Mouse (Mus musculus) forebrain, embryonic 14.5 days (tissue): ENCODE data around the gene Chn2. TPM values are rescaled to one million over a fixed set of nuclear protein-coding genes. Genes with fewer than 3 reads are reported as not detected.
A peak's percentile ranks its signal among the peaks of the same experiment; 100 is the strongest.

Experiments
- ATAC-seq: fragments of 200-750 bp; cut with Nextera tagmentation; 2 replicates; pipeline ENCODE4 v1.8.0; 2017; ENCODE audit warnings: mild to moderate bottlenecking, moderate library complexity
- DNase-seq: peaks from one replicate; pipeline ENCODE4 v3.0.0-alpha.2; 2015; ENCODE audit warnings: low spot score
- H3K27ac ChIP-seq: fragments of 300-500 bp; sonication (generic); 2 replicates; pipeline ENCODE4 v1.5.1; 2014; ENCODE audit warnings: low read depth, mild to moderate bottlenecking, control low read depth, low read length, moderate library complexity
- H3K27me3 ChIP-seq: fragments of 300-500 bp; sonication (generic); replicated peaks from 2 replicates; pipeline ENCODE4 v1.6.1; 2014; ENCODE audit warnings: low read length, control low read depth, mixed read lengths; ENCODE audit not compliant: control insufficient read depth, insufficient read depth
- H3K36me3 ChIP-seq: fragments of 300-500 bp; sonication (generic); 2 replicates; pipeline ENCODE4 v1.6.1; 2014; ENCODE audit warnings: low read length, control low read depth; ENCODE audit not compliant: control insufficient read depth, insufficient read depth
- H3K4me1 ChIP-seq: fragments of 300-500 bp; sonication (generic); 2 replicates; pipeline ENCODE4 v1.6.1; 2014; ENCODE audit warnings: antibody characterized with exemption, low read length, control low read depth; ENCODE audit not compliant: control insufficient read depth, insufficient read depth
- H3K4me2 ChIP-seq: fragments of 300-500 bp; sonication (generic); 2 replicates; pipeline ENCODE4 v1.6.1; 2014; ENCODE audit warnings: mild to moderate bottlenecking, control low read depth, low read length
- H3K4me3 ChIP-seq: fragments of 300-500 bp; sonication (generic); 2 replicates; pipeline ENCODE4 v1.5.1; 2014; ENCODE audit warnings: low read depth, low read length, control low read depth
- H3K9ac ChIP-seq: fragments of 300-500 bp; sonication (generic); 2 replicates; pipeline ENCODE4 v1.6.1; 2014; ENCODE audit warnings: mild to moderate bottlenecking, low read length, control low read depth, moderate library complexity
- H3K9me3 ChIP-seq: fragments of 300-500 bp; sonication (generic); replicated peaks from 2 replicates; pipeline ENCODE4 v1.6.1; 2016; ENCODE audit warnings: low read length, control low read depth, mixed read lengths; ENCODE audit not compliant: control insufficient read depth
- WGBS: fragments of 180-500 bp; shearing (Covaris S2); extraction: QIAGEN DNeasy Blood & Tissue Kit; methylation state at CpG from one replicate; pipeline ENCODE4 v1.1.7; 2014; 5-methylcytosine and 5-hydroxymethylcytosine counted together
- polyA plus RNA-seq: library from polyadenylated mRNA; unstranded; fragments of >200 nt; fragmentation: Nextera tagmentation; extraction: Ambion mirVana; gene quantifications from 2 replicates; pipeline ENCODE4 v1.2.1, GENCODE M21; 2014

Chn2 gene
- polyA plus RNA-seq, 1 experiment from 2014 or later: 45.9 TPM

- H3K36me3 ChIP-seq: no peaks in the 10 kb centered on the region
These were observed 3.8 kb upstream of the Chn2 start for GRCm38 (mm10) chr6:54035548-54035947.

DNA sequence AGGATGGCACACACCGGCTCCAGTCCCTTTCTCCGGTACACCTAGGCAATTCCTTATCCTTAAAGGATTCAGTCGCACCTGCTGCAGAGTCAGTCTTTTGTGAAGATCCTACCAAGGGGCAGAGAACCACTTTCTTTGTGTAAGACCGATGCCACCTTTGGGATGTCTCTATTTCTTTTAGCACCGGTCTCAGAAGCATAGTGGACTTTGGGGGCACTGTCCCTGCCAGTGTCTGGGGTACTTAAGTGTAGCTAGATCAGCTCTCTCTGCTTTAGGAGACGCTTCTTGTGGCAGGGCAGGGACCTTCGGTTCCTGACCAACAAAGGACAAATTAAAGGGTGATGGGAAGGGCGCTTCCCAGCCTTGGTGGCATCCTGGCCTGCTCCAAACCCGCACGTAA, 488 bp upstream of the Chn2 start:
- Histone ChIP-seq H3K4me2 (peak overlapping the region; percentile 81), H3K4me3 (peak overlapping the region; percentile 77), H3K27ac (peak overlapping the region; percentile 99), H3K4me1 (peaks cover 20% of the 10 kb centered on the region), H3K9ac (peak overlapping the region; percentile 98), H3K36me3 (no peaks in the 10 kb centered on the region), H3K27me3 (0 out of 2 replicates have a peak, but pooled peaks cover 2% of the 10 kb centered on the region), H3K9me3 (no peaks in the 10 kb centered on the region)
- ATAC-seq (no peak), DNase-seq (no peak)
- WGBS: 8% methylated on average over 10 of the region's 10 CpGs

More at GRCm38 (mm10) chr6:54035548-54035947, 3.8 kb upstream of the Chn2 start:
- H3K9me3 ChIP-seq: no peaks in the 10 kb centered on the region
- ATAC-seq (no peak), DNase-seq (no peak)
- H3K9ac ChIP-seq: no peak overlapping the region
- H3K4me1 ChIP-seq: peaks cover 10% of the 10 kb centered on the region
- no peak overlapping the region for H3K4me2 ChIP-seq
- H3K27me3 ChIP-seq: 0 out of 2 replicates have a peak, but pooled peaks cover 2% of the 10 kb centered on the region
- no peak overlapping the region for H3K4me3 ChIP-seq
- WGBS: 86% methylated on average over 3 of the region's 3 CpGs
- no peak overlapping the region for H3K27ac ChIP-seq

DNA sequence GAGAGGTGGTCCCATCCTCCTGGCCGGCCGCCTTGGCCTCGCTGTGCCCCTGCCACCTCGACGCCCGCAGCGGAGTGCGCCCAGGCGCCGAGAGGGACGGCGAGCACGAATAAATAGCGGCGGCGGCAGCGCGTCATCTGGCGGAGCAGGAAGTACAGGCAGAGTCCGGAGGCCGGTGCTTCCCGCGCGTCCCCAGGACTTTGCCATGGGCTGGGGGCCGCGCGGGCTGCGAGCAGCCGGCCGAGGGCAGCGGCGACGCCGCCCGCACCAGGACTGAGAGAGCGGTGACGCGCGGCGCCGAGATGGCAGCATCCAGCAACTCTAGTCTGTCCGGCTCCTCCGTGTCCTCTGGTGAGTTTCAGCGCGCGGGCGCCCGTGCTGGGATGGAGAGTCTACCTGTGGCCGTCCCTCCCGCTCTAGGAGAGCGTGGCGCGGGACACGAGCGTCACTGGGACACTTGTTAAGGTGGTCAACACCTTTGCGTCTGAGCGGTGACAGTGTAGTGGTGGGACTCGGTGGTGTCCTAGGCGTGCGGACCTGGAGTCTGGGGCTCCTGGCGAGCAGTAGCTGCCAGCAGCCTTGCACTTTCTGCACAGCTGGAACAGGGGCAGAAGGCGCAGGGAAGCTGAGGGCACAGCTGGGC, 572 bp downstream of the Chn2 start:
- peak overlapping the region; percentile 77 for H3K4me3 ChIP-seq
- DNase-seq: peak; percentile 80
- 0 out of 2 replicates have a peak, but pooled peaks cover 2% of the 10 kb centered on the region for H3K27me3 ChIP-seq
- under 1% methylated on average over 62 of the region's 62 CpGs for WGBS
- H3K9ac ChIP-seq: peak overlapping the region; percentile 98
- H3K36me3 ChIP-seq: no peaks in the 10 kb centered on the region
- H3K27ac ChIP-seq: peak overlapping the region; percentile 99
- ATAC-seq: peak; percentile 74
- peak overlapping the region; percentile 81 for H3K4me2 ChIP-seq
- H3K9me3 ChIP-seq: no peaks in the 10 kb centered on the region
- peaks cover 16% of the 10 kb centered on the region for H3K4me1 ChIP-seq

- 12% methylated on average over 9 of the region's 9 CpGs for WGBS
- Histone ChIP-seq H3K4me1 (peaks cover 15% of the 10 kb centered on the region), H3K9me3 (no peaks in the 10 kb centered on the region), H3K9ac (peak overlapping the region; percentile 98), H3K27me3 (0 out of 2 replicates have a peak, but pooled peaks cover 2% of the 10 kb centered on the region), H3K36me3 (no peaks in the 10 kb centered on the region), H3K27ac (peak overlapping the region; percentile 99), H3K4me3 (peak overlapping the region; percentile 77), H3K4me2 (peak overlapping the region; percentile 81)
- ATAC-seq (no peak), DNase-seq (peak; percentile 58)
These were observed 1.1 kb downstream of the Chn2 start for GRCm38 (mm10) chr6:54040448-54040844.

- H3K36me3 ChIP-seq: no peaks in the 10 kb centered on the region
- H3K9me3 ChIP-seq: no peaks in the 10 kb centered on the region
- WGBS: 19% methylated on average over 13 of the region's 13 CpGs
- peak overlapping the region; percentile 77 for H3K4me3 ChIP-seq
- peak overlapping the region; percentile 35; the same call in 1 of the 2 replicates for H3K9ac ChIP-seq
- DNase-seq: no peak
- peaks cover 15% of the 10 kb centered on the region for H3K4me1 ChIP-seq
- H3K27ac ChIP-seq: no peak overlapping the region
- no peak for ATAC-seq
- H3K4me2 ChIP-seq: peak overlapping the region; percentile 81
- 0 out of 2 replicates have a peak, but pooled peaks cover 2% of the 10 kb centered on the region for H3K27me3 ChIP-seq
These were observed 2.2 kb downstream of the Chn2 start for GRCm38 (mm10) chr6:54041386-54042043.

GRCm38 (mm10) chr6:54042142-54042541, 2.8 kb downstream of the Chn2 start:
- Histone ChIP-seq H3K9ac (peak overlapping the region; percentile 35; the same call in 1 of the 2 replicates), H3K4me1 (peaks cover 15% of the 10 kb centered on the region), H3K9me3 (no peaks in the 10 kb centered on the region), H3K36me3 (no peaks in the 10 kb centered on the region), H3K4me3 (peak overlapping the region; percentile 77; the same call in 1 of the 2 replicates), H3K27me3 (0 out of 2 replicates have a peak, but pooled peaks cover 2% of the 10 kb centered on the region), H3K27ac (no peak overlapping the region), H3K4me2 (peak overlapping the region; percentile 81)
- WGBS: 59% methylated on average over 1 of the region's 1 CpGs
- ATAC-seq (no peak), DNase-seq (no peak)

DNA sequence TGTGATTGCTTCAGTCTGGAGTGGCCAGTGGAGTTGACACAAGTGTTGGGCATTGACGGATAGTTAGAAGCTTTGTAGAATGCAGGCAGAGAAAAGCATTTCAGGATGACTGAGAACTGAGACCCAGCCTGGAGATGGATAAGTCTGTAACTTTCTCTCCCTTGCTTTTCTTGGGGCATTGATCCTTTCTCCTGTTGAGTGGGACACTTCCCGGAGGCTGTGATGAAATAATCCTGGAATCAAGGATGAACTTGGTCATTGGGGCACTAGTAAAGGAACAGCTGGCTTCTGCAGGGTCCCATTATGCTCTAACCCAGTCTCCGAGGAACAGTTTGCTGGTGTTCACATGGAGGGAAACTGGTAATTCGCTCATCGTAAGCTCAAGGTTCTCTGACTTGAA, 4.2 kb downstream of the Chn2 start:
- Histone ChIP-seq H3K36me3 (no peaks in the 10 kb centered on the region), H3K27me3 (no peaks in the 10 kb centered on the region), H3K4me1 (peaks cover 15% of the 10 kb centered on the region), H3K4me3 (no peak overlapping the region), H3K9me3 (no peaks in the 10 kb centered on the region), H3K4me2 (no peak overlapping the region), H3K9ac (no peak overlapping the region), H3K27ac (no peak overlapping the region)
- DNase-seq: no peak
- WGBS: 81% methylated on average over 5 of the region's 5 CpGs
- ATAC-seq: no peak

DNA sequence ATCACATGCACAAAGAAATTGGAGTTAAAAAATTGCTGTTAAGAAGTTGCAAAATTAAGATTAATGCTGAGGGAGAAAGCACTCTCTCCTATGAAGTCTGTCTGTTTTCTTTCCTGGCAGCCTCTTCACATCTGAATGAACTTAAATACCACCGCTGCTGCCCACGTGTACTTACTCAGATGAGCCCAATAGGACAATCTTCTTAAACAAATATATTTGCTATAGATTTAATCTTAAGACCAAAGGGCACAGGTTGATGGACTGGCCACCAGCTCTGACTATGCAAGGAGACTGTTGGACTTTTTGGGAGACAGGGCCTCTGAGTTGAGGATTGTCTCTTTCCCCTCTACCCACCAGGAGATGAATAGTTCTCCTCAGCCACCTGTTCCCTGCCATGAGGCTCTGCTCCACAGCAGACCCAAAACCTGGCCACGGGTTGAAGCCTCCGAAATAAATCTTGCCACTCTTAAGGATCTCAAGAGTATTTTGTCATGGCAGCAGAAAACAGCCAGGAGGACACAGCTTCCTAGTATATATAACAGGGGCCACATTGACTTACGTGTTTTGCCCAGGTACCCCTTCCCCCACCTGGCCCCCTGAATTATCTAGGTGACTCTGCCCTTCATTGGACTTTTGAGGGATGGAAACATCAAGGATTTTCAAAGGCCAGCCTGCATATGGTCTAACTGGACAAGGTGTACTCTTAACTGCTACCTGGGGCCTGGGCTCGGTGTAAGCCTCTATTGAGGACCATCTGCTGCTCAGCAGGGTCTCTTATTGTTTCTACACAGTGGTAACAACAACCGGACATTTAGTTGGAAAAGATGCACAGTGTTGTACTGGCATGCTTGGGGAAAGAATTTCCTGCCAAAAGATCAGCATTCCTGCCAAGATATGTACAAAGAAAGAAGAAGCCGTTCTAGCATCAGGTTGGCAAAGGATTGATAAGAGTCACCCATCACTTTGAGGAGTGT, 6.7 kb downstream of the Chn2 start:
- Histone ChIP-seq H3K4me1 (peaks cover 8% of the 10 kb centered on the region), H3K4me3 (no peak overlapping the region), H3K4me2 (no peak overlapping the region), H3K36me3 (no peaks in the 10 kb centered on the region), H3K9ac (no peak overlapping the region), H3K9me3 (no peaks in the 10 kb centered on the region), H3K27me3 (no peaks in the 10 kb centered on the region), H3K27ac (no peak overlapping the region)
- DNase-seq (no peak), ATAC-seq (no peak)
- WGBS: 71% methylated on average over 8 of the region's 8 CpGs
